Mouse (Mus musculus) left cerebral cortex, adult 11 months (tissue): ENCODE measurements at regions not wholly inside any gene's neighbourhood (a gene's known extent, or its start where the extent isn't known, plus 50 kb on each side); places are given as distances from the start of the nearest gene placed in this dataset.

Source experiments
- DNase-seq: peaks from one replicate; pipeline ENCODE4 v3.0.0; 2022; ENCODE audit warnings: low spot score

DNA sequence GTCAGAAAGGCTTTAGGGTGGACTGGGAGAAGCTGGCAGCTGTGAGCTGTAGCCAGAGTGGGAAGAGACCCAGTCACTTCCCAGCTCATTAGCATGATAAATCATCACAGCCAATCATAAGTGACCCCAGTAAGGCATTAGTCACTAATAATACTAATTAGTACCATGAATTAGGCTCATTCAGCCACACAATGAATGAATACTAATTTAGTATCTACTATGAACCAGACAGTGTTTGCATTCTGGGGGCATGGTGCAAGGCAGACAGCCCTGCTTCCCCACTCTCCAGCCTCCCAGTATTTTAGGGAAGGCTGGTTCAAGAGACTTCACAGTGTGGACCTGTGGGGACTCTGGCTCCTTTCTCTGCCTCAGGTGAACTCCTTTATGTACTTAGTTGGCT lies 523.7 kb downstream of the Tbc1d22a start:
- DNase-seq: no peak

GRCm38 (mm10) chr15:86738356-86738755 lies 524.1 kb downstream of the Tbc1d22a start:
- no peak for DNase-seq

DNA sequence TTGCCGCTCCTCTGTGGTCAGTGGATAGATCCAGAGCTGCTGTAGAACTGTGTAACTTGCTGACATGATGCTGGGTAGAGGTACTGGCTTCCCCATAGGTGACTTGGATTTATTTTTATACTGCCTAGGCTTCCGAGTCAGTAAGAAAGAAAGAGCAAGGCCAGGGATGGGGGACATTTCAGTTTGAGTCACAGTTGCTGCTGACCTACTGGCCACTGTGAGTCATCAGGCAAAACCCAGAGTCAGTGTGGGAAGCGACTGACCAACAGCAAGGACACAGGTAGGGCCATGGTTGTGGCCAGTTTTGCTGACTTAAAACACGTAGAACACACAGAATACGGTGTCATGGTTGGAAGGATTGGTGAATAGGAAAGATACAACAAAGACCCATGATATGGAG lies 524.5 kb downstream of the Tbc1d22a start:
- DNase-seq: no peak

DNA sequence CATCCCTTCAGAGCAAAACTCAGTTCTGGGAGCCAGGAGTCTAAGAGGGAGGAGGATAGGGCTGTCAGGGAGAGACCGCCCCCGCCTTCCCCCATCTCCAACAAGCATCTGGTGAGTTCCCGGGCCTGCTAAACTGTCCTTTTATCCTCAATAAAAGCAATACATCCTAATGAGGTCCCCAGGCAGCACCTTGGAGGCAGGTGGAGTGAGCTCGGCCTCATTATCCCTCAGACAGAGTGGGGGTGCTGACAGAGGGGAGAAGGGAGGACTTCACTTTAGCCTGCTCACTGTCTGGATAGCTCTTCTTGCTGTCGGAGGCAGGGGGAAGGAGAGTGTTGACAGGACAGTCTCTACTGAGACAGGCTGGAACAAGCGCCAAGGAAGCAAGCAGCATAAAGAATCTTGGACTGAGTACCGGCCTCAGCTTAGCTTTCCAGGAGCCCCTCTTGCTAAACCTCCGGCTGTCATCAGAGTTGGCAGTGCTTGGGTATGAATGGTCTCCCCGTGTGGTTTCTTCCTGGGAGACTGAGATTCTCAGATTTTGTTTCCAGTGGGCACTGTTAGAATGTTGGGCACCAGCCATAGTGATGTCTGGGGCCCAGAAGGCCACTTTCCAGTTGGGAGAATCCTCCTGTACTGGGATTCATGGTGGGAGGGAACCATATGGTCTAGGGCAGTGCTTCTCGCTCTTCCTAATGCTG lies 537.3 kb downstream of the Tbc1d22a start:
- DNase-seq: no peak

- no peak for DNase-seq
Measured at GRCm38 (mm10) chr15:86763581-86764375, 549.5 kb downstream of the Tbc1d22a start.

DNA sequence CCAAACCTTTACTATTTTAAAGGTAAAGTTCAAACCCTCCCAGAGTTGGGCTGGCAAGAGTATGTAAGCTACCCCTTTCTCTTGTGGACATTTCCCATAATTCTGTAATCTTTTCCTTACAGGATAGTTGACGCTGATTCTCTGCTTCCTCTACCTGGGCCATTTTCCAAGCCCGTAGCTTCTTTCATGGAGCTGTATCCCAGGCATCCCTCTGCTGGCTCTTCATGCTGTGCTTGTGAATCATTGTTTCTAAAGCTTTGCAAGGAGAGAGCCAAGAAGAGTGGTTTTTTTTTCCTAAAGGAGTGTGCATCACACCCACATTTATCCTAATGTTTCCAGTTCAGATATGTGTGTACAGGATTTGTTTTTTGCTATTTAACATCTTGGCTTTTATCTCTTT lies 553.4 kb downstream of the Tbc1d22a start:
- no peak for DNase-seq

DNA sequence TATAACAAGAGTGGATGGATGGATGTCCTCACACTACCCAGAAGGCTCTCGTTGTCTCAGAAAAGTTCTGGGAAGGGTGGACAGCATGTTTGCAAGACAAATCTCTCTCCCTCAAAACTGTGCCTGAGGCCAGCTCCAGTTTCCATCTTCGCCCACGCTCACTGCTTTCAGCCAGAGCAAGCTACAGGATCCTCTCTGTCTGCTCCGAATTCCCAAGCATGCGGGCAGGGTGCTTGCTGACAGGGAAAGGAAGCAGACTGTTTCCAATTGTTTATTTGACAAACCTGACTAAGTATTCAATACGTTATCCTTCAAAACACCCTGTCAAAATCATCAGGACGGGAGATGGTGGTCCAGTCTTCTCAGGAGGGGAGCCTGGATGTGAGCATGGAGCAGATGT lies 558.8 kb downstream of the Tbc1d22a start:
- DNase-seq: no peak

GRCm38 (mm10) chr15:86777998-86778397 lies 563.7 kb downstream of the Tbc1d22a start:
- DNase-seq: no peak

DNA sequence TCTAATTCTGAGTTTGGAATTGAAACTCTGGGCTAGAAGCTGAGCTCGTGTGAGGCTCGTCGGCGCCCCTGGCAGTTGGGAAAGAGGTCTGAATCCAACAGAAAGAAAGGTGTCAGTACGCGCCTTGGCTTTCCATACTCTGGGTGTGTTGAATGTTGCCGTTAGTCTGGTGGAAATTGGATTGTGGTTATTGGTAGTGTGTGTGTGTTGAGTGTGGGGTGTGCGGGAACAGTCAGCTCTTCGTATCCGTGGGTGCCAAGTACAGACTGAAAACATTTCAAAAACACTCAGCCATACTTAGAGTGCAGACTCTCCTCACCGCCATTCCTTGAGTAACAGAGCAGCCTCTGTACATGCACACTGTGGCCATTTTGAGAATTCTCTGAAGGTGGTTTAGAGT lies 566.9 kb downstream of the Tbc1d22a start:
- no peak for DNase-seq

DNA sequence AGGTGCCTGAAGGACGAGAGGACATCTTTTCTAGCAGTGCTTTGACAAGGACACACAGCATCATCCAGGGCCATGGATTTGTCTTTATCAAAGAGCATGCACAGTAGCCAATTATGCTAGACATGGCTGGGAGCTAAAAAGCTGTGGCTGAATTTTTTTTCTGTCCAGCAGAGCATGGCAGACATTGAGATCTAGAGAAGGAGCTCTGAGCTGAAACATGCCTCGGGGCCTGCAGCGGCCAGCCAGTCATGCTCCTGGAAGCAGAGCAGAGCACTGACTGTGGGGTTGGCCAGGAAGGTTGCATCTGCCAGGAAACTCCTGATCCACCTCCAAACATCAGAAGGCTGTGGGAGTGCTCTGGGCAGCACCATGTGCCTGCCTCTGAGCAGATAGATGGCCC lies 580.5 kb downstream of the Tbc1d22a start:
- DNase-seq: no peak

GRCm38 (mm10) chr15:86798474-86799178 lies 584.4 kb downstream of the Tbc1d22a start:
- DNase-seq: no peak

GRCm38 (mm10) chr15:86807296-86808080 lies 593.2 kb downstream of the Tbc1d22a start:
- no peak for DNase-seq

DNA sequence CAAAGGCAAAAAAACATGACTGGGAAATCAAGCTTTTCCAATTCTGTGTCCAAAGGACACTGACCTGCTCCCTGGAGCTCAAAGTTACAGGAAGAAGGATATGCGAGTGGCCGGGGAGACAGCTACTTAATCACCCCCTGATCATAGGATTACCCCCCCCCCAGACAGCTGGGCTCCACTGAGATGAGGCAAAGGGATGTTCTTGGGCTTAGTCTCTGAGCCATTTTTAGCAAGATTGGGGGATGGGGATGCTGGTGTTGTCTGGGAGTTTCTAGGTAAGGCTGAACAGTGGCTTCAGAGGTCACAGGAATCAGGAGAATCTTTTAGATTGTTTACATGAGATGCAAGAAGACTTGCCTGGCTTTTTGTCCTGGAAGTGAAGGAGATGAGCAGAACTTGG lies 597.6 kb downstream of the Tbc1d22a start:
- DNase-seq: no peak

GRCm38 (mm10) chr15:86814808-86815421 lies 600.7 kb downstream of the Tbc1d22a start:
- DNase-seq: no peak

- DNase-seq: peak; percentile 41
Measured at GRCm38 (mm10) chr15:86835996-86836395, 621.7 kb downstream of the Tbc1d22a start.

- DNase-seq: no peak
Measured at GRCm38 (mm10) chr15:86852161-86852870, 638.1 kb downstream of the Tbc1d22a start.

DNA sequence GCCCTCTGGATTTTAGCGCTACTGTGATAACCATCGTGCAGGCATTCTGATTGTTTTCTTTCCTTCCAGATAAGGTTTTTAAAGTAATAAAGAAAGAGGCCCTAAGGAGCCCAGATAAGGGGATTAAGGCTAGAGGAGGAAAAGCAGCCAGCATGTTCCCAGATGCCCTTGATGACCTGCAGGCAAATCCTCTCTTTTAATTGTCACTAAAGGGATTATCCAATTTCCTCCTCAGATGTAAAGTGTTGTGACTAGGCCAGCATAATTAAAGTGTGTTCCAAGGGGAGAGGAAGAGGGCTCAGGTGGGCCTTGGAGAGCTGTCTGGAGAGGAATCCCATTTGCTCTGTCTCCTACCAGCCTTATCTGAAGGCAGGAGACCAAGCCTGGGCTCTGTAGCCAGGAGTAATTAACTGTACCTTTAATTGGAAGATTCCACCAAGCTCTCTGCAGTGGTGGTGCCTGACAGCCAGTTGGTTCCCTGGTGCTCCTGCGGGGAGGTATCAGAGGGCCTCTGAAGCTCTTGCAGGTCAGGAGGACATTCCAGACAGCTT lies 644.2 kb downstream of the Tbc1d22a start:
- DNase-seq: no peak

- no peak for DNase-seq
Measured at GRCm38 (mm10) chr15:86875721-86876309, 661.6 kb downstream of the Tbc1d22a start.

DNA sequence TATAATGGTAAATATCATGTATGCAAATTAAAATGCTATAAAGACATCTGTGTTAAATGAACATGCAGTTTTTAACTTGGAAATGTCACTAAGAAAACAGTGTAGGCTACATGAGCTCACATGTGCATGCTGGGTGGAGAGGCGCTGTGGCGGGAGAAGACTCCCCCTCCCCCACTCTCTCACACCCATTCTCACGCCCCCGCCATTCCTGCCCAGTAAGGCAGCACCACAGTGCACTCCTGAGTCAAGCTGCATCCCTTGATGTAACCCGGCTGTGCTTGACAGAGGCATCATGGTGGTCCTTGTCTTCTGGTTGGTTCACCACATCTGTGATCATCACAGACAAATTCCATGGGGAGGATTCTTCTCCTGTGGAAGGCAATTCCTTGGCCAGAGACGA lies 647.1 kb upstream of the Fam19a5 start:
- DNase-seq: no peak

DNA sequence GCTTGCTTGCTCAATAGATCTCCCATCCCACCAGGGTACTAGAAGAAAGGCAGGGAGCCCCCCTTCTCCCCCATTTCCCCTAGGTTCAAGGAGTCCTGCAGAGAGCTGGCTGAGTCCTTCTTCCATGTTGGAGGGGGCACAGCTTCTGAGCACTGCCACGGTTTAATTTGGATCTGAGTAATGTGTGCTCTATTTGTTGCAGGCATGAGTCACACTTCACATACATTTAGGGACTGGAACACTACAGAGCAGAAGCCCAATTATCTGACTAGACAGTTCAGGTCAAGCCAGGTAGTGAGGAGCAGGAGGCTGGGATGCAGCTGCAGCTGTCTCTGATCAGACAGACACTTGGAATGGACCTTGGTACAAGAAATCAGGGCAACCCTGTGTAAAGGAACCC lies 644.1 kb upstream of the Fam19a5 start:
- no peak for DNase-seq
